Mouse (Mus musculus) cortical plate, adult 2 months (tissue): ENCODE data around the gene Cntn5.

ENCODE experiments used
- CTCF ChIP-seq: fragments of 200-500 bp; IDR thresholded peaks from 2 replicates; pipeline ENCODE4 v1.5.1; 2011; ENCODE audit warnings: mild to moderate bottlenecking, control low read depth, low read length; ENCODE audit not compliant: insufficient read depth; ENCODE audit errors: extremely low read depth
- POLR2A ChIP-seq: fragments of 200-500 bp; IDR thresholded peaks from 2 replicates; pipeline ENCODE4 v1.6.1; 2011; ENCODE audit warnings: mild to moderate bottlenecking, low read length, control low read depth; ENCODE audit not compliant: insufficient read depth; ENCODE audit errors: extremely low read depth

DNA sequence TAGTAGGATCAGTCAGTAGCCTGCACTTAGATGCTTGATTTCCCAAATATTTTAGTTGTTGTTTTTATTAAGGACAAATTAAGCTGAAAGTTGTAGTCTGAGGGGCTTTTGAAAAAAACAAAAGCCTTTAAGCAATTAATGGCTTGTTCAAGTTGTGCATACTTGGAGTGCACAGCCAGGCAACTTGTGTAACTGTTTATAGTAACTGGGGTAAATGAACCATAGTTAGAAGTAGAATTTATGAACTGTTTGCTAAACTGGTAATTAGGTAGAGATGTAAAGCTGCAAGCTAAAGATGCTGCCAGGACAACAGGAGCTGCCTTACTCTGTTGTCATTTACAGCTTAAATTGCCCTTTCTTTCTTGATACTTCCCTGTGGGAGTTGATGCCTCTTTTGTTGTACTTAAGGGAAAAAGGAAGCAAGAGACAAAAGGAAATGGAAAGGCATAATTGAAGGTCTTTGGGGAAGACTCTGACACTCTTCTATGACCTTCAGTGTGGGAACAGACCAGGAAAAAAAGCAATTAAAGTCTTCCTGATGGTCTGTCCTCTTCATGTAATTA is 943.9 kb downstream of the Cntn5 start:
- no peak for TF ChIP-seq CTCF
- no peak for TF ChIP-seq POLR2A
